Mouse (Mus musculus) spleen, adult 2 months (tissue): Measurements from ENCODE around the gene Jak1. TPM values are rescaled to one million over a fixed set of nuclear protein-coding genes. Genes with fewer than 3 reads are reported as not detected.
A peak's percentile ranks its signal among the peaks of the same experiment; 100 is the strongest.

Experiments
- DNase-seq, 2 experiments: peaks; one replicate each; pipeline versions ENCODE4 v3.0.0 to v3.0.0-alpha.2; 2012 to 2021; ENCODE audit warnings: low spot score in 2 of 2, low read depth in 1 of 2
- H3K27ac ChIP-seq: fragments of 200-500 bp; 2 replicates; pipeline ENCODE4 v1.5.1; 2012; ENCODE audit warnings: low read length, inconsistent platforms; ENCODE audit not compliant: insufficient read depth
- H3K27me3 ChIP-seq: fragments of 200-500 bp; 2 replicates; pipeline ENCODE4 v1.6.1; 2012; ENCODE audit warnings: mild to moderate bottlenecking, moderate library complexity, low read length, inconsistent platforms; ENCODE audit not compliant: control insufficient read depth, insufficient read depth
- H3K36me3 ChIP-seq: fragments of 200-500 bp; 2 replicates; pipeline ENCODE4 v1.6.1; 2012; ENCODE audit warnings: mild to moderate bottlenecking, low read length, inconsistent platforms; ENCODE audit not compliant: control insufficient read depth, insufficient read depth
- H3K4me1 ChIP-seq: fragments of 200-500 bp; 2 replicates; pipeline ENCODE4 v1.6.1; 2011; ENCODE audit warnings: inconsistent platforms; ENCODE audit not compliant: control insufficient read depth, insufficient read depth, insufficient read length
- H3K4me3 ChIP-seq: fragments of 200-500 bp; 2 replicates; pipeline ENCODE4 v1.5.1; 2011; ENCODE audit warnings: mild to moderate bottlenecking, inconsistent platforms; ENCODE audit not compliant: insufficient read depth, insufficient read length; ENCODE audit errors: extremely low read depth
- CTCF ChIP-seq: fragments of 200-500 bp; IDR thresholded peaks from 2 replicates; pipeline ENCODE4 v1.5.1; 2011; ENCODE audit warnings: mild to moderate bottlenecking, inconsistent platforms; ENCODE audit not compliant: insufficient read depth, insufficient read length, insufficient replicate concordance; ENCODE audit errors: extremely low read depth
- POLR2A ChIP-seq: fragments of 200-500 bp; IDR thresholded peaks from 2 replicates; pipeline ENCODE4 v1.6.1; 2011; ENCODE audit warnings: low read depth, low read length, inconsistent platforms
- WGBS: fragments of 180-500 bp; shearing (Covaris S2); methylation state at CpG from one replicate; pipeline ENCODE4 v1.1.7; 2018; 5-methylcytosine and 5-hydroxymethylcytosine counted together
- polyA plus RNA-seq: library from polyadenylated mRNA; depleted of rRNA; stranded (reverse); fragments of >200 nt; gene quantifications from 2 replicates; pipeline ENCODE4 v1.2.3, GENCODE M21; 2012

Gene Jak1
- polyA plus RNA-seq, 1 experiment, result 63.9 TPM

- no peak for TF ChIP-seq CTCF
- Histone ChIP-seq H3K4me1 (peaks cover 13% of the 10 kb centered on the region), H3K27me3 (no peaks in the 10 kb centered on the region), H3K4me3 (no peak overlapping the region), H3K27ac (no peak overlapping the region), H3K36me3 (peaks cover 45% of the 10 kb centered on the region)
- 83% methylated on average over 5 of the region's 5 CpGs for WGBS
- no peak for DNase-seq
Measured at GRCm38 (mm10) chr4:101179076-101179475, 86.0 kb downstream of the Jak1 start.

GRCm38 (mm10) chr4:101177796-101178195 is 87.3 kb downstream of the Jak1 start:
- H3K27ac ChIP-seq, result no peak overlapping the region
- no peaks in the 10 kb centered on the region for H3K27me3 ChIP-seq
- H3K36me3 ChIP-seq, result peaks cover 47% of the 10 kb centered on the region
- no peak overlapping the region for H3K4me3 ChIP-seq
- peaks cover 6% of the 10 kb centered on the region for H3K4me1 ChIP-seq
- WGBS, result 89% methylated on average over 3 of the region's 3 CpGs
- DNase-seq, result no peak
- no peak for TF ChIP-seq CTCF
- TF ChIP-seq POLR2A, result no peak

- no peak for DNase-seq
- Histone ChIP-seq H3K27ac (peak overlapping the region; percentile 65), H3K4me3 (no peak overlapping the region), H3K27me3 (no peaks in the 10 kb centered on the region), H3K36me3 (peaks cover 46% of the 10 kb centered on the region), H3K4me1 (peaks cover 2% of the 10 kb centered on the region; the same call in 1 of the 2 replicates)
- TF ChIP-seq CTCF (no peak), POLR2A (no peak)
- 73% methylated on average over 6 of the region's 6 CpGs for WGBS
Measured at GRCm38 (mm10) chr4:101176123-101176522, 89.0 kb downstream of the Jak1 start.

GRCm38 (mm10) chr4:101174916-101175625 is 90.0 kb downstream of the Jak1 start:
- Histone ChIP-seq H3K27me3 (no peaks in the 10 kb centered on the region), H3K27ac (peak overlapping the region; percentile 73), H3K36me3 (peaks cover 51% of the 10 kb centered on the region), H3K4me1 (peaks cover 8% of the 10 kb centered on the region; the same call in 1 of the 2 replicates), H3K4me3 (no peak overlapping the region)
- TF ChIP-seq CTCF, result no peak
- no peak for TF ChIP-seq POLR2A
- peak in 1 of 2 experiments; percentile 44 for DNase-seq
- WGBS, result 82% methylated on average over 10 of the region's 10 CpGs

GRCm38 (mm10) chr4:101172738-101173137 is 92.3 kb downstream of the Jak1 start:
- peak in 1 of 2 experiments; percentile 26 for DNase-seq
- WGBS, result 38% methylated on average over 2 of the region's 2 CpGs
- H3K27ac ChIP-seq, result peak overlapping the region; percentile 73
- no peaks in the 10 kb centered on the region for H3K27me3 ChIP-seq
- no peak overlapping the region for H3K4me3 ChIP-seq
- H3K36me3 ChIP-seq, result peaks cover 41% of the 10 kb centered on the region
- TF ChIP-seq POLR2A, result no peak
- TF ChIP-seq CTCF, result no peak
- H3K4me1 ChIP-seq, result peaks cover 17% of the 10 kb centered on the region

- DNase-seq, result peak; percentile 54 to 56
- H3K36me3 ChIP-seq, result peaks cover 41% of the 10 kb centered on the region
Measured at GRCm38 (mm10) chr4:101168189-101168778, 96.8 kb downstream of the Jak1 start.

GRCm38 (mm10) chr4:101167777-101168176 is 97.3 kb downstream of the Jak1 start:
- WGBS, result 89% methylated on average over 1 of the region's 1 CpGs
- Histone ChIP-seq H3K4me1 (peaks cover 17% of the 10 kb centered on the region), H3K27ac (peak overlapping the region; percentile 67), H3K4me3 (no peak overlapping the region), H3K36me3 (peaks cover 45% of the 10 kb centered on the region), H3K27me3 (no peaks in the 10 kb centered on the region)
- DNase-seq, result peak in 1 of 2 experiments; percentile 47
- TF ChIP-seq CTCF, result no peak
- no peak for TF ChIP-seq POLR2A

More at GRCm38 (mm10) chr4:101168189-101168778, 96.8 kb downstream of the Jak1 start:
- Histone ChIP-seq H3K4me1 (peaks cover 17% of the 10 kb centered on the region), H3K27me3 (no peaks in the 10 kb centered on the region), H3K4me3 (no peak overlapping the region), H3K27ac (peak overlapping the region; percentile 67)
- WGBS, result 44% methylated on average over 6 of the region's 6 CpGs
- TF ChIP-seq CTCF (peak; percentile 63; the same call in 1 of the 2 replicates), POLR2A (no peak)
